Mouse (Mus musculus) intestine, embryonic 16.5 days (tissue): ENCODE measurements around the gene Sarm1. TPM values are rescaled to one million over a fixed set of nuclear protein-coding genes. Genes with fewer than 3 reads are reported as not detected.

Experiments used
- ATAC-seq: fragments of 200-750 bp; cut with Nextera tagmentation; 2 replicates; pipeline ENCODE4 v1.8.0; 2017; ENCODE audit warnings: moderate TSS enrichment, moderate library complexity
- H3K27ac ChIP-seq: fragments of 300-500 bp; sonication (generic); 2 replicates; pipeline ENCODE4 v1.5.1; 2014; ENCODE audit warnings: mild to moderate bottlenecking, low read length
- H3K27me3 ChIP-seq: fragments of 300-500 bp; sonication (generic); replicated peaks from 2 replicates; pipeline ENCODE4 v1.6.1; 2014; ENCODE audit warnings: low read length, control low read depth, mixed read lengths; ENCODE audit not compliant: control insufficient read depth, insufficient read depth
- H3K36me3 ChIP-seq: fragments of 300-500 bp; sonication (generic); 2 replicates; pipeline ENCODE4 v1.6.1; 2014; ENCODE audit warnings: low read length, control low read depth; ENCODE audit not compliant: control insufficient read depth, insufficient read depth
- H3K4me1 ChIP-seq: fragments of 300-500 bp; sonication (generic); 2 replicates; pipeline ENCODE4 v1.6.1; 2014; ENCODE audit warnings: low read length, control low read depth, mixed read lengths; ENCODE audit not compliant: control insufficient read depth, insufficient read depth
- H3K4me2 ChIP-seq: fragments of 300-500 bp; sonication (generic); 2 replicates; pipeline ENCODE4 v1.6.1; 2014; ENCODE audit warnings: low read depth, low read length, control low read depth
- H3K4me3 ChIP-seq: fragments of 300-500 bp; sonication (generic); 2 replicates; pipeline ENCODE4 v1.5.1; 2014; ENCODE audit warnings: mild to moderate bottlenecking, low read length
- H3K9ac ChIP-seq: fragments of 300-500 bp; sonication (generic); 2 replicates; pipeline ENCODE4 v1.6.1; 2014; ENCODE audit warnings: low read depth, low read length
- H3K9me3 ChIP-seq: fragments of 300-500 bp; sonication (generic); 2 replicates; pipeline ENCODE4 v1.6.1; 2016; ENCODE audit warnings: low read length, control low read depth; ENCODE audit not compliant: control insufficient read depth
- WGBS: fragments of 180-500 bp; shearing (Covaris S2); extraction: QIAGEN DNeasy Blood & Tissue Kit; methylation state at CpG from one replicate; pipeline ENCODE4 v1.1.7; 2014; 5-methylcytosine and 5-hydroxymethylcytosine counted together
- polyA plus RNA-seq: library from polyadenylated mRNA; unstranded; fragments of >200 nt; fragmentation: Nextera tagmentation; extraction: Ambion mirVana; gene quantifications from 2 replicates; pipeline ENCODE4 v1.2.1, GENCODE M21; 2015

Gene Sarm1
- polyA plus RNA-seq, 1 experiment from 2014 or later: 1.6 TPM

DNA sequence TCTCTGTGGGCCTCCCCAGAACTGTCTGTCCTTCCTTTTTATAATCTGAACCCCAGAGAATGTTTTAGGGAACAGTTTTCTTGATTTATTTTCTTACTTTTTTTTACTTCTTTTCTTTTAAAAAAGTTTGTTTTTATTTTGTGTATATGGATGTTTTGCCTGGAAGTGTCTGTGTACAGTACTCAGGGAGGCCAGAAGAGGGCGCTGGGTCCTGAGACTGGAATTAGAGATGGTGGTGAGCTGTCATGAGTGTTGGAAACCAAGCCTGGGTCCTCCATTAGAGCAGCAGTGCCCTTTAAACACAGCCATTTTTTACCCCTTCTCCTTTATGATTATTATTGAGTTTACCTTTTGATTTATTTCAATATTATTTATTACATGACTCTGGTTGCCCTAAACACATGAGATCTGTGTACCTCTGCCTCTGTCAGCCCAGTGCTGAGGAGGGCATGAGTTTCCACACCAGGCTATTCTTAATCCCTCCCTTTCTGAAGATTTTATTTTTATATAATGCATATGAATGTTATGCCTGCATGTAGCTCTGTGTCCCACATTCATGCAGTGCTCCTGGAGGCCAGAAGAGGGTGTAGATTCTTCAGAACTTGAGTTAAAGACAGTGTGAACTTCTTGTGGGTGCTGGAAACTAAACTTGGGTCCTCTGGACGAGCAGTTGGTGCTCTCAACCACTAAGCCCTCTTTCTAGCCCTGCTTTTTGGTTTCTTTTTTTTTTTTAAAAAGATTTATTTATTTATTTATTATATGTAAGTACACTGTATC is 18.2 kb upstream of the Sarm1 start:
- WGBS: 59% methylated on average over 2 of the region's 2 CpGs
- Histone ChIP-seq H3K9ac (no peak overlapping the region), H3K4me1 (peaks cover 8% of the 10 kb centered on the region; the same call in 1 of the 2 replicates), H3K4me3 (no peak overlapping the region), H3K36me3 (peaks cover 36% of the 10 kb centered on the region), H3K27ac (no peak overlapping the region), H3K27me3 (no peaks in the 10 kb centered on the region), H3K4me2 (no peak overlapping the region), H3K9me3 (no peaks in the 10 kb centered on the region)
- ATAC-seq: no peak

- H3K4me2 ChIP-seq: peak overlapping the region; percentile 88
- WGBS: 78% methylated on average over 3 of the region's 3 CpGs
- H3K4me1 ChIP-seq: peaks cover 8% of the 10 kb centered on the region; the same call in 1 of the 2 replicates
- H3K36me3 ChIP-seq: peaks cover 19% of the 10 kb centered on the region
- no peak overlapping the region for H3K27ac ChIP-seq
- H3K27me3 ChIP-seq: no peaks in the 10 kb centered on the region
- no peak for ATAC-seq
- peak overlapping the region; percentile 96 for H3K4me3 ChIP-seq
- peak overlapping the region; percentile 98; the same call in 1 of the 2 replicates for H3K9ac ChIP-seq
- no peaks in the 10 kb centered on the region for H3K9me3 ChIP-seq
These were observed 15.7 kb upstream of the Sarm1 start for GRCm38 (mm10) chr11:78513106-78513790.

DNA sequence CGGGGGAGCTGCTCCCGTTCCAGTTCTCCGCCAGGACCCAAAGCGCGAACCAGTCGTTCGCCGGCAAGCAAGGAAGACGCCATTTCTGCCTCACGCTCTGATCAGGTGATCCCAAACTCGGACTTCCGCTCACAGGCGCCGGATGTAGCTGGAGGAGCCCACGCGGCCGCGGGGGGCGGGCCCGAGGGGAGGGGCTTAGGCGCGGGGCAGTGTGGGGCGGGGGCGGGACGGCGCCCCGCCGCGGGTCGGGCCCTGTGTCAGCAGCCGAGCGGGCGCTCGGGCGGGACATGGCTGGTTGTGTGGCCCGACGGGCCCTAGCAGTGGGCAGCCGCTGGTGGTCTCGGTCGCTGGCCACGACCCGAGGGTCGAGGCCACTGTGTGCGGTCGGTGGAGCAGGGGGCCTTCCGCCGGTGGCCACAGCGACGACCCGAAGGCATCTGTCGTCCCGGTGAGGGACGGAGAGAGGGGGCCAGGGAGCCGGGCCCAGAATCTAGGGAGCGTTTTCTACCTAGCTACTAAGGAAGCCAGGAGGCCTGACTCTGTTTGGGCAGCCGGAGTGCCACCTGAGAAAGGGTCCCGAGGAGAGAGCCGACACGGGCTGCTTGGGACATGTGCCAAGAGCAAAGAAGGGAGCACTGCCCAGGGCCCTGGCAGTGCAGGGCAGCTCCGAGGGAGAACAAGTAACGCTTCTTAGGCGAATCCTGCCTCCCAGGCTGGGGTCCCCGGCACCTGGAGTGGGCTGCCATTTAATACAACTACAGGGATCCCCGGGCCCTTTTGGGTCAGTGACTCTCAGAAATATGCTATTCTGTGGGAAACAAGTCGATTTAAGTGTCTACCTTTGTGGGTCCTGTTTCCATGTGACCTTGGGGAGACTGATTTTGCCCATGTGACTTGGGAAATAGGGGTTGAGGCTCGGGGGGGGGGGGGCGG is 14.7 kb upstream of the Sarm1 start, which contains the start of the genes Tmem199 and Poldip2:
Gene Tmem199 (minus strand): TSS at position 148 of the 933 bp plus-strand sequence.
Gene Poldip2 (plus strand): TSS at position 169 of the 933 bp plus-strand sequence.
- H3K36me3 ChIP-seq: peaks cover 14% of the 10 kb centered on the region
- under 1% methylated on average over 67 of the region's 67 CpGs for WGBS
- ATAC-seq: peak; percentile 98

GRCm38 (mm10) chr11:78509148-78509547 is 11.6 kb upstream of the Sarm1 start:
- WGBS: 83% methylated on average over 5 of the region's 5 CpGs
- H3K4me2 ChIP-seq: no peak overlapping the region
- H3K4me3 ChIP-seq: no peak overlapping the region
- H3K9ac ChIP-seq: no peak overlapping the region
- no peaks in the 10 kb centered on the region; the same call in 1 of the 2 replicates for H3K36me3 ChIP-seq
- peaks cover 8% of the 10 kb centered on the region; the same call in 1 of the 2 replicates for H3K4me1 ChIP-seq
- H3K27ac ChIP-seq: no peak overlapping the region
- no peak for ATAC-seq
- no peaks in the 10 kb centered on the region for H3K27me3 ChIP-seq
- no peaks in the 10 kb centered on the region for H3K9me3 ChIP-seq

More for the DNA sequence above, 14.7 kb upstream of the Sarm1 start, which contains the start of the genes Tmem199 and Poldip2:
- peak within 1 kb of the TSS; percentile 98 for H3K9ac ChIP-seq
- no peaks in the 10 kb centered on the region for H3K27me3 ChIP-seq
- H3K4me3 ChIP-seq: peak within 1 kb of the TSS; percentile 96
- peaks cover 8% of the 10 kb centered on the region; the same call in 1 of the 2 replicates for H3K4me1 ChIP-seq
- peak within 1 kb of the TSS; percentile 79 for H3K27ac ChIP-seq
- H3K9me3 ChIP-seq: no peaks in the 10 kb centered on the region
- H3K4me2 ChIP-seq: peak within 1 kb of the TSS; percentile 88

- H3K9me3 ChIP-seq: no peaks in the 10 kb centered on the region
- H3K9ac ChIP-seq: no peak overlapping the region
- H3K27ac ChIP-seq: no peak overlapping the region
- H3K4me1 ChIP-seq: no peaks in the 10 kb centered on the region
- 75% methylated on average over 3 of the region's 3 CpGs for WGBS
- no peak overlapping the region for H3K4me3 ChIP-seq
- no peak for ATAC-seq
- no peaks in the 10 kb centered on the region for H3K27me3 ChIP-seq
- H3K36me3 ChIP-seq: no peaks in the 10 kb centered on the region; the same call in 1 of the 2 replicates
- H3K4me2 ChIP-seq: no peak overlapping the region
These were observed 7.9 kb upstream of the Sarm1 start for GRCm38 (mm10) chr11:78505430-78505829.

- Histone ChIP-seq H3K9me3 (no peaks in the 10 kb centered on the region), H3K4me2 (no peak within 1 kb of the TSS), H3K4me3 (no peak within 1 kb of the TSS), H3K4me1 (no peaks in the 10 kb centered on the region), H3K9ac (no peak within 1 kb of the TSS), H3K27ac (no peak within 1 kb of the TSS), H3K36me3 (no peaks in the 10 kb centered on the region; the same call in 1 of the 2 replicates), H3K27me3 (0 out of 2 replicates have a peak, but pooled peaks cover 2% of the 10 kb centered on the region)
- ATAC-seq: no peak
- 65% methylated on average over 7 of the region's 7 CpGs for WGBS
These were observed 5.5 kb upstream of the Sarm1 start, which contains the start of gene Sebox for GRCm38 (mm10) chr11:78502909-78503650. Gene Sebox (plus strand): TSS chr11:78503447.

DNA sequence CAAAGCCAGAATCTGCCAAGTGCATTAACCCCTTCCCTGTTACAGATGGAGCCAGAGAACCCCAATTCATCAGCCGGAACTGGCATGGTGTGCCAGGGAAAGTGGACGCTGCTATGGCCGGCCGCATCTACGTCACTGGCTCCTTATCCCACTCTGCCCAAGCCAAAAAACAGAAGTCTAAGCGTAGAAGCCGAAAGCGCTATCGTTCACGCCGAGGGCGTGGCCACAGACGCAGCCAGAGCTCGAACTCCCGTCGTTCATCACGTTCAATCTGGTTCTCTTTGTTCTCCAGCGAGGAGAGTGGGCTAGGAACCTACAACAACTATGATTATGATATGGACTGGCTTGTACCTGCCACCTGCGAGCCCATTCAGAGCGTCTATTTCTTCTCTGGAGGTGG is 4.0 kb upstream of the Sarm1 start:
- ATAC-seq: no peak
- H3K4me3 ChIP-seq: no peak overlapping the region
- no peaks in the 10 kb centered on the region for H3K36me3 ChIP-seq
- no peak overlapping the region for H3K9ac ChIP-seq
- H3K4me1 ChIP-seq: peaks cover 8% of the 10 kb centered on the region
- H3K27me3 ChIP-seq: peaks cover 10% of the 10 kb centered on the region
- H3K27ac ChIP-seq: no peak overlapping the region
- 71% methylated on average over 20 of the region's 20 CpGs for WGBS
- no peak overlapping the region for H3K4me2 ChIP-seq
- no peaks in the 10 kb centered on the region for H3K9me3 ChIP-seq

GRCm38 (mm10) chr11:78500623-78501202 is 3.2 kb upstream of the Sarm1 start:
- Histone ChIP-seq H3K4me2 (no peak overlapping the region), H3K27me3 (peaks cover 18% of the 10 kb centered on the region), H3K27ac (no peak overlapping the region), H3K9ac (no peak overlapping the region), H3K4me1 (peaks cover 8% of the 10 kb centered on the region), H3K9me3 (no peaks in the 10 kb centered on the region), H3K4me3 (no peak overlapping the region), H3K36me3 (no peaks in the 10 kb centered on the region)
- no peak for ATAC-seq
- WGBS: 46% methylated on average over 9 of the region's 9 CpGs
